Mouse (Mus musculus) neutrophil, adult 5-6 weeks (primary cell): ENCODE data around the gene Zswim8. TPM values are rescaled to one million over a fixed set of nuclear protein-coding genes. Genes with fewer than 3 reads are reported as not detected.

Experiments used
- ATAC-seq: fragments of 151-379, 151-347 bp; 2 replicates; pipeline ENCODE4 v1.8.0; 2017; ENCODE audit warnings: mild to moderate bottlenecking, moderate TSS enrichment; ENCODE audit not compliant: insufficient number of reproducible peaks, poor library complexity, low FRiP score, severe bottlenecking; ENCODE audit errors: extremely low read depth
- total RNA-seq: library from RNA; stranded (forward); fragments of 200-1000 nt; gene quantifications from 2 replicates; pipeline ENCODE4 v1.2.3, GENCODE M21; 2017

Zswim8 gene
- total RNA-seq, 1 experiment from 2014 or later = 97.9 TPM

DNA sequence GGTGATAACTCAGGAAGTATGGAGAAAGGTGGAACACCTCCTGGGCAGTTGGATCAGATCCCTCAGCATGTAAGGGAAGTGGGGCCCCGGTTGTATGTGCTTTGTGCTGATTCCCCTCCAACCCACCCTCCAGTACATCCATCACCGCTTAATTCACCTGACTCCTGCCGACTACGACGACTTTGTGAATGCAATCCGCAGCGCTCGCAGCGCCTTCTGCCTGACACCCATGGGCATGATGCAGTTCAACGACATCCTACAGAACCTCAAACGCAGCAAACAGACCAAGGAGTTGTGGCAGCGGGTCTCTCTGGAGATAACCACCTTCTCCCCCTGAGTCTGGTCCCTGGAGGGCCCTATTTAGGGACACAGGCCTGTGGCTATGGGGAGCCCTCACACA, 15.7 kb downstream of the Zswim8 start:
- no peak for ATAC-seq

GRCm38 (mm10) chr14:20724043-20724442, 16.7 kb downstream of the Zswim8 start:
- no peak for ATAC-seq

DNA sequence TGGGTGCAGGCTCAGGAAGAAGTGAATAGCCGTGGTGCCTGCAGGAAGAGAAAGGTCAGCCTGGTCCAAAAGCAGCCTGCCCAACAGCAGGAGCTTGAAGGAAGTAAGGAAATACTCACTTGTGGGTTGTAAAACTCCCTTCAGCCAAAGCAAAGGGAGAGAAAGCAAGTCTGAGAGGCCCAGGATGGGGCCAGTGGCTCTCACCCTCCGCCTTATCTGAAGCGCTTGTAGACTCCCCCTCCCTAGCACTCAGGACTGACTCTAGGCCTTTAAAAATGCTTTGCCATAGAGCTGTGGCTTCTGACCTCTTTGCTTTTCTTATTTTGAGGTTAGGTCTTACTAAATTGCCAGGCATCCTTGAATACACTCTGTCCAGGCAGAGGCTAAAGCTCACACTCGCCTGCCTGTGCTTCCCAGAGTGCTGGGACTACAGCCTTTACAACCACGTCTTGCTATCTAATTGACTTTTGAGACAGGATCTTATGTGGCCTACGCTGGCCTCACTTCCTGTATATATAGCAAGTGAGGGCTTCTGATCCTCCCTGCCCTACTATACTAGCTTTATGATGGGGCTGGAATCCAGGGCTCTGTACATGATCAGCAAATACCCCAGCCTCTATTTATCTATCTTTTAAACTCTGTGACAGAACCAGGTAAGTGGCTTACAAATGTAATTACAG, 18.4 kb downstream of the Zswim8 start:
- ATAC-seq = no peak

- ATAC-seq = no peak
Measured at GRCm38 (mm10) chr14:20729871-20730270, 22.5 kb downstream of the Zswim8 start.

GRCm38 (mm10) chr14:20730853-20731602, 23.7 kb downstream of the Zswim8 start:
- no peak for ATAC-seq

DNA sequence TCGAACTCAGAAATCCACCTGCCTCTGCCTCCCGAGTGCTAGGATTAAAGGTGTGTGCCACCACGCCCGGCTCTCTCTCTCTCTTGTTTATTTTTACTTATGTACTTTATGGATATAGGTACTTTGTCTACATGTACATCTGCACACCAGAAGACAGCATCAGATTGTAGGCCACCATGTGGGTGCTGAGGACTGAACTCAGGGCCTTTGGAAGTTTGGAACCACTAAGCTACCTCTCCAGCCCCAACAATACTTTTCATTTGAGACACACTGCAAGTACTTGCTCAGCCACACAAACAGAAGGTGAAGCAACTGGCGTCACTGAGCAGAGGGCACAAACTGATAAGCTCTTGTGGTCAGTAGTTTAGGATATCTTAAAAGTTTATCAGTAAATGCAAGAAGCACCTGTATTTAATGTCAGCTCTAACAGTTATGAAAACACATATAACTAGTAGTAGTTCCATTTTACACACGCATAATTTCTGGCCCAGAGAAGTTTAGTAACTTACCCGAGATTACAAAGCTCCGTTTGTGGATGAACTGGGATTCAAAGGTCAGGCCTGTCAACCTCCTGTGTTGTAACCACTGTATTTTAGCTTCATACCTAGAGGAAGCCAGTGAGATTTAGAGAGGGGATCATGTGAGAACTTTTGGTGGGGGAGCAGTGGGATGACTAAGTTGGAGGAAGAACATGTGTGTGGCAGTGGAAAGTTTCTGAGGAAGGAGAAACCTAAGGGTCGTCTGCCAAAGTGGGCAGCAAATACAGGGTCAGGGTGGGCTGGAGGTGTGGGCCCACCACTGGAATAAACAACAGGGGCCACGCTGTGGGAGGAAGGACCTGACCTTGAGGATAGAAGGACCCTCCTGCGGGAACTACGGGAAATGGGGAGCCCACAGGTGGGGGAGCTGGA, 25.9 kb downstream of the Zswim8 start:
- ATAC-seq = no peak

- ATAC-seq = peak; percentile 87
Measured at GRCm38 (mm10) chr14:20733952-20734774, 26.8 kb downstream of the Zswim8 start, which contains the start of gene Ndst2. TSS of gene Ndst2 (minus strand) at chr14:20734562.

DNA sequence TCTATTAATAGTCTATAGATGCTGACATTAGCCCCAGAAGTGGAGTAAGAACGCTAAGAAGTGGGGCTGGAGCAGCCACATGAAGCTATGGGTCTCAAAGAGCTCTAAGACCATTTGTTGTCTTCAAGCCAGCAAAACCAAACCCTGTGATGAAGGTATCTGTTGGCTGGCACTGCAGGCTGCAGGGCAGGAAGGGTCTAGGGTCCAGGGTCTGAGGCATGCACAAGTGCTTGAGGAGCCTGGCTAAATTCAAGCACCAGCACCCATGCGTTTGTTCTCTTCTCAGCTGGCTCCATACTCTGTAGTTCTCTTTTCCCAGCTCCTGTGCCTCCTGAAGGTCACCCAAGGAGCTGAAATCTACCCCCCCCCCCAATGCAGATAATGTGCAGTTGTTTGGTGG, 27.7 kb downstream of the Zswim8 start:
- no peak for ATAC-seq

DNA sequence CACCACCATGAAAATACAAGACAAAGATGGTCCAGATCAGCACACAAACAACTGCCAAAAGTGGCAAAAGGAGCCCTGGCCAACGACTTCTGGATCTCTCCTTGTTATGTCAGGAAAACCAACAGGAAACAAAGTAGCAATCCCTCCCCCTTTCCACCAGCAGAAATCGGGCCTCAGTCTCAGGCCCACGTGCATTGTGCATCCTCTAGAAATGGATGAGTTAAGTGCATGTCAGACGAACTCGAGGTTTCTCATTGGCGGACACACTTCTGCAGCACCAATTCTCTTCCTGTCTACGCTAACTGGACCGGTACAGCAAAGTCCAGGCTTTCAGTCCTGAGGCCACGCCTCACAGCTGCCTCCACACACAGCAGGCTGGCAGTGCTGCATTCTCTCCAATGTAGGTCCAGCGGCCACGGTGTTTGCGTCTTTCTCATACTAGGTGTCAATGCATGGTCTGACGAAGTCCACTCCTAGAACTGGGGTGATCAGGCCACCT, 28.6 kb downstream of the Zswim8 start:
- ATAC-seq = no peak

GRCm38 (mm10) chr14:20737306-20737705, 30.0 kb downstream of the Zswim8 start:
- ATAC-seq = peak; percentile 20; the same call in 1 of the 2 replicates

- no peak for ATAC-seq
Measured at GRCm38 (mm10) chr14:20738511-20738910, 31.2 kb downstream of the Zswim8 start.

DNA sequence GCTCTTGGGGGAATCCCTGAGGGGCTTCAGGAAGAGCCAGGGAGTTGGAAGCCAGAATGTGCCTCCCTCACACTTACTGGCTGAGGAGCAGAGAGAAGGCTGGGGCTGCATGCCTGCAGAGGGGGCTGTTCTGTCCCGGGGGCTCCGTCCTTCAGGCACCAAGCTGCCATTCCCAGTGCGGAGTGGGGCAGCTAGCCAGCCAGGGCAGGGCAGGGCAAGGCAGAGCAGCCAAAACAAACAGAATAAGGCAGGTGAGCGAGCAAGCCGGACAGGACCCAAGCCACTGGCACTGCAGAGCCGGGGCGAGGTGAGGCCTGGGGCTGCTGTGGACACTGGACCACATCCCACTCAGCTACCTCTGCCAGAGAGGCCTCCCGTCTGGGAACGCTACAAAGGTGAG, 33.9 kb downstream of the Zswim8 start:
- ATAC-seq = no peak

GRCm38 (mm10) chr14:20743614-20744013, 36.3 kb downstream of the Zswim8 start:
- no peak for ATAC-seq

DNA sequence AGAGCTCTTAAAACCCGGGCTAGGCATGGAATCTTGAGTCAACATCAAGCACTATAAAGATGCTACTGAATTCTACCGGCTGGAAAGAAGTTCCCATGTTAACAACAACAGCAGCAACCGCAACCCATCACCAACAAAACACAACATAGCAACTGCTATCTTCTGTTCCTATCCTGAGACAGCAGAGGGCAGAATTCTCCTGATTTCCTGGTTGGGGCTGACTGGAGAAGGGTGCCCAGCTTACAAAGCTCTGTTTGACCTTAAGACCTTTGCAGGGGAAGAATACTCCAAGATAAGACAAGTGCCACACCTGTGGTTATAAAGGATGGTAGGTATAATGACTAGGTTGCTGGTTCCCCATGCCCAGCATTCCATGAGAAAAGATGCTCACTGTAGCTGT, 39.6 kb downstream of the Zswim8 start:
- no peak for ATAC-seq

DNA sequence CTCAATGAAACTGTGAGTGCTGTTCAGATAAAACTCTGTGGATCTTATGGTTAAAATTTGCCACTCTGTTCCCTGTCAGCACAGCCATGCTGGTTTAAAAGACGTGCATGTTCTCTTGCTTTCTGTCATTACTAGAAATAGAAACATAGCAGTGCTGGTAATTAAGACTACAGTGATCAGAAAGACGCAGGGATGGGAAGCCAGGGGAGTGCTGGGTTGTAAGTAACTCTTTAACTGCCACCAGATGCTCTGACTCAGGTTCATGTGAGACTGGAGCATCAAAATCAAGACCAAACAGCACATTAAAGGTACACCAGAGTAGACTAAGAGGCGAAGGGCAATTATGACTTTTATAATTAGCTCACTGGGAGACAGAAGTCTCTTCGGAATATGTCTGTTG, 41.0 kb downstream of the Zswim8 start:
- no peak for ATAC-seq

GRCm38 (mm10) chr14:20749494-20750051, 42.2 kb downstream of the Zswim8 start:
- no peak for ATAC-seq

GRCm38 (mm10) chr14:20750503-20750902, 43.2 kb downstream of the Zswim8 start:
- ATAC-seq = no peak

DNA sequence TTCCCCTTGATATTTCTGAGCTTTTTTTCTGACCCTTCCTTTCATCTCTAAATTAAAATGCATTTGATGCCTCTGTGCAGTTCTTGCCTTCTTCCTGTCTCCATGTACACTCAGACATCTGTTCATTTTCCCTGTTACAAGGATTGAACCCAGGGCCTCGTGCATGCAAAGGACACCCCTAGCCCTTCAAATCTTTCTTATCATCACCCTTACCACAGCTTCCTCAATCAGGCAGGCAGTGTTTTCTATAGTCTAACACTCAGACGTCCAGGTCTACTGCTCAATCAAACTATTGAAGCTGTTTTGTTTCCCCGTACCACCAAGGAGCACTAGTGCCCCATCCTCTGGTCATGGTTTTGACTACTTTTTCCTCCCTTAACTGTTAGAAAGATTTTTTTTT, 46.4 kb downstream of the Zswim8 start:
- ATAC-seq = no peak
